Mouse (Mus musculus) T-cell, adult 2 months (primary cell): Measurements from ENCODE around the gene Gsdme.
A peak's percentile ranks its signal among the peaks of the same experiment; 100 is the strongest.

Experiments
- DNase-seq: peaks from one replicate; pipeline ENCODE4 v3.0.0; 2022; ENCODE audit warnings: low spot score

Gene Gsdme

DNA sequence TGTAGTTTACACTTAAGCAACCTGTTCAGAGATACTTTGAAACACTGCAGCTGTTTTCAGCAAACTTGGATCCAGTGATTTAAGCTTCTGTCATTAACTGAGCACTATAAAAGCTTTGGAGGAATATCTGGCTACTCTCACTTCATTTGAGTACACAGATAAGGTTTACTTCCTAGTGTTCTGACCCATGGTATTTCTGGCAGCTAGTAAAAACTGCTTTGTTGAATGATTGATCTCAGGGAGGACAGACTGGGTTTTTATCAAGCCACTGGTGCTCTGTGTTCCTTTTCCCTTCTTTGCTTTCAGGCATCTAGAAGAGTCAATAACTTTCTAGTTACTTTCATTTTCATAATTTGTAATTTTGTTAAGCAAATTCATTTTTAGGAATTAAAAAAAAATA, 74.3 kb downstream of the Gsdme start:
- DNase-seq = no peak

- no peak for DNase-seq
These were observed 75.7 kb downstream of the Gsdme start for GRCm38 (mm10) chr6:50187955-50188354.

GRCm38 (mm10) chr6:50180189-50180588, 83.5 kb downstream of the Gsdme start:
- DNase-seq = no peak

- DNase-seq = no peak
These were observed 87.9 kb downstream of the Gsdme start for GRCm38 (mm10) chr6:50175736-50176135.

GRCm38 (mm10) chr6:50169771-50170170, 93.9 kb downstream of the Gsdme start:
- no peak for DNase-seq

DNA sequence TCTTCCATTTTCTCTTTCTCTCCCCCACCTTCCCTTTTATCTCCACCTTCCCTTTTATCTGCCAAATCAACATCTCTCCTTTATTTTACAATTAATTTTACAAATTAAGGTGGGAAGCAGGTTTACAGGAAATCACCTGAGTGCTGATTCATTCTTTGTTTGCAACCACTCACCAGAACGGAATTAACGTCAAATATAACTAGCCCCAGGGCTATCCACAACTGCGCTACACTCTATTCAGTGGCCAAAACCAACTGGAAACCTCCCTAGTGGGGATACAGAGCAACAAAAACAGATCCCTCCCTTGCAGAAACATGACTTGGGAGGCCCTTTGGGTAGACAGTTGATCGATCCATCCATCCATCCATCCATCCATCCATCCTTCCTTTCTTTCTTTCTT, 94.8 kb downstream of the Gsdme start:
- no peak for DNase-seq

GRCm38 (mm10) chr6:50163013-50163412, 100.6 kb downstream of the Gsdme start:
- no peak for DNase-seq

- DNase-seq = no peak
These were observed 103.8 kb downstream of the Gsdme start for GRCm38 (mm10) chr6:50159842-50160241.

- no peak for DNase-seq
These were observed 114.3 kb downstream of the Gsdme start for GRCm38 (mm10) chr6:50149378-50149777.

DNA sequence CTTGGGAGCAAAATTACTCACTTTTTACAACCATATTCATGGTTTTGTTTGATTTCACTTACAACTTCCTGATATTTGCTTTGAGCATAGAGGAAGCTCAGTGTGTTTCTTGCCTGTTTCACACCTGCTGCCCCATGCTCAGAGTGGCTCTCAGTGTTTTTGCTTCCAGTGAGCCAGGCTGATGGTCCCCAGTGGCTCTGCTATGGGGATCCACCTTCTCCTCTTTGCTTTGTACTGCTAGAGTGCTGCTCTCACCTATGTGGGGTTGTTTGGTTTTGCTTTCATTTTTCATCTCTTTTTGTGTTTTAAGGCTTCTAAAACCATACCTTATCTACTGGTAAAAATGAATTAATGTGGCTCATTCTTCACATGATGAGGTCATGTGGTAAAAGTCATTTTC, 117.5 kb downstream of the Gsdme start:
- peak; percentile 32 for DNase-seq

DNA sequence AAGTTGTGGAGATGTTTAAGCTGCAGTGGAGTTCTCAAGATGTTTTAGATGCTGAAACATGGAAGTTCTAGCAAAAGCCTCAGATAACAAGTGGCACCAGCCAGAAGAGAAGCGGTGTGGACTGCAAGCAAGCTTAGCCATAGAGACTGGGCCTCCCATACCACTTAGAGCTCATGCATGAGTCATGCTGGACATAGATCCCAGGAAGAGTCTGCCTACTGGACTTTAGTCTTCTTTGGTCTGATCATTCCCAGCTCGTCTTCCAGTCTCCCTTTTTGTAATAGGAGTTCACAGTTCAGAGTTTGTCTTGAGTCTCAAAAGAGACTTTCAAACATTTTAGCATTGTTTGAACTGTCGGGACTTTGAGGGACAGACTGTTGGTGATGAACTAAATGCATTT, 124.1 kb downstream of the Gsdme start:
- DNase-seq = no peak
